Mouse (Mus musculus) MEL (cell line): ENCODE data around the gene Nr2c2. TPM values are rescaled to one million over a fixed set of nuclear protein-coding genes. Genes with fewer than 3 reads are reported as not detected.

Source experiments
- DNase-seq: peaks from one replicate; pipeline ENCODE4 v3.0.0; 2011; ENCODE audit warnings: low read depth, low spot score
- H3K27ac ChIP-seq: 2 replicates; pipeline ENCODE4 v1.5.1; 2012; ENCODE audit warnings: low read depth, mild to moderate bottlenecking, control low read depth, low read length, moderate library complexity; ENCODE audit not compliant: control insufficient read depth
- H3K27me3 ChIP-seq, 2 experiments: fragments of 150-350 bp in 1 of 2; sonication (generic) in 1 of 2; 2 replicates each; pipeline ENCODE4 v1.6.1; 2012; ENCODE audit warnings: low read length in 2 of 2, mild to moderate bottlenecking in 2 of 2, improper control_type of control experiment in 1 of 2, moderate library complexity in 1 of 2; ENCODE audit not compliant: insufficient read depth in 2 of 2, control insufficient read depth in 1 of 2
- H3K36me3 ChIP-seq, 2 experiments: 2 replicates each; pipeline ENCODE4 v1.6.1; 2012 to 2014; ENCODE audit warnings: low read length in 2 of 2, improper control_type of control experiment in 1 of 2, inconsistent platforms in 1 of 2, mild to moderate bottlenecking in 1 of 2; ENCODE audit not compliant: insufficient read depth in 2 of 2, control insufficient read depth in 1 of 2
- H3K4me1 ChIP-seq, 2 experiments: fragments of 150-350 bp in 1 of 2; sonication (generic) in 1 of 2; 2 replicates each; pipeline ENCODE4 v1.6.1; 2012; ENCODE audit warnings: low read length in 2 of 2, improper control_type of control experiment in 1 of 2, mild to moderate bottlenecking in 1 of 2; ENCODE audit not compliant: insufficient read depth in 2 of 2, control insufficient read depth in 1 of 2
- H3K4me3 ChIP-seq, 2 experiments: fragments of 150-350 bp in 1 of 2; sonication (generic) in 1 of 2; 2 replicates each; pipeline ENCODE4 v1.5.1; 2012; ENCODE audit warnings: low read depth in 2 of 2, low read length in 2 of 2, mild to moderate bottlenecking in 2 of 2, moderate library complexity in 2 of 2, control low read depth in 1 of 2, improper control_type of control experiment in 1 of 2; ENCODE audit not compliant: control insufficient read depth in 1 of 2, insufficient read depth in 1 of 2
- H3K79me2 ChIP-seq: 2 replicates; pipeline ENCODE4 v1.6.1; 2012; ENCODE audit warnings: mild to moderate bottlenecking, low read length, moderate library complexity; ENCODE audit not compliant: control insufficient read depth, poor library complexity, insufficient read depth
- H3K9ac ChIP-seq: 2 replicates; pipeline ENCODE4 v1.6.1; 2012; ENCODE audit warnings: low read depth, mild to moderate bottlenecking, control low read depth, low read length, moderate library complexity; ENCODE audit not compliant: control insufficient read depth, poor library complexity, severe bottlenecking
- H3K9me3 ChIP-seq: fragments of 150-350 bp; sonication (generic); replicated peaks from 2 replicates; pipeline ENCODE4 v1.6.1; 2012; ENCODE audit warnings: mild to moderate bottlenecking, low read length, improper control_type of control experiment, moderate library complexity; ENCODE audit not compliant: insufficient read depth
- BHLHE40 ChIP-seq: IDR thresholded peaks from 2 replicates; pipeline ENCODE4 v1.6.1; 2012; ENCODE audit warnings: low read depth, mild to moderate bottlenecking, inconsistent platforms, low read length, improper control_type of control experiment, borderline replicate concordance
- CHD1 ChIP-seq: IDR thresholded peaks from 2 replicates; pipeline ENCODE4 v1.6.1; 2012; ENCODE audit warnings: low read depth, mild to moderate bottlenecking, inconsistent platforms, low read length, improper control_type of control experiment
- CHD2 ChIP-seq: IDR thresholded peaks from 2 replicates; pipeline ENCODE4 v1.6.1; 2011; ENCODE audit warnings: low read length, improper control_type of control experiment
- ELF1 ChIP-seq: IDR thresholded peaks from 2 replicates; pipeline ENCODE4 v1.6.1; 2014; ENCODE audit warnings: low read depth, mild to moderate bottlenecking, inconsistent platforms, low read length, improper control_type of control experiment, moderate library complexity
- EP300 ChIP-seq, 2 experiments: IDR thresholded peaks; 2 replicates each; pipeline ENCODE4 v1.6.1; 2011; ENCODE audit warnings: improper control_type of control experiment in 2 of 2, low read length in 2 of 2, low read depth in 1 of 2, mild to moderate bottlenecking in 1 of 2
- GATA1 ChIP-seq: IDR thresholded peaks from 2 replicates; pipeline ENCODE4 v1.6.1; 2011; ENCODE audit warnings: low read depth, low read length, improper control_type of control experiment
- HCFC1 ChIP-seq: IDR thresholded peaks from 2 replicates; pipeline ENCODE4 v1.6.1; 2012; ENCODE audit warnings: low read depth, mild to moderate bottlenecking, inconsistent platforms, low read length, improper control_type of control experiment, moderate library complexity
- JUND ChIP-seq: IDR thresholded peaks from 2 replicates; pipeline ENCODE4 v1.6.1; 2011; ENCODE audit warnings: low read depth, mild to moderate bottlenecking, improper control_type of control experiment, low read length
- KAT2A ChIP-seq: conservative IDR thresholded peaks from 2 replicates; pipeline ENCODE4 v1.6.1; 2012; ENCODE audit warnings: low read depth, low read length, improper control_type of control experiment, inconsistent platforms
- MYC ChIP-seq: IDR thresholded peaks from 2 replicates; pipeline ENCODE4 v1.6.1; 2011; ENCODE audit warnings: low read depth, mild to moderate bottlenecking, low read length, improper control_type of control experiment, moderate library complexity
- NELFE ChIP-seq: IDR thresholded peaks from 2 replicates; pipeline ENCODE4 v1.6.1; 2011; ENCODE audit warnings: low read depth, low read length, improper control_type of control experiment
- POLR2A ChIP-seq, 2 experiments: IDR thresholded peaks; 2 replicates each; pipeline ENCODE4 v1.6.1; 2011 to 2012; ENCODE audit warnings: low read length in 2 of 2, mild to moderate bottlenecking in 2 of 2, control low read depth in 1 of 2, improper control_type of control experiment in 1 of 2, low read depth in 1 of 2, moderate library complexity in 1 of 2; ENCODE audit not compliant: control insufficient read depth in 1 of 2, insufficient read depth in 1 of 2, poor library complexity in 1 of 2
- POLR2AphosphoS2 ChIP-seq: IDR thresholded peaks from 2 replicates; pipeline ENCODE4 v1.6.1; 2011; ENCODE audit warnings: low read length, improper control_type of control experiment
- RCOR1 ChIP-seq: IDR thresholded peaks from 2 replicates; pipeline ENCODE4 v1.6.1; 2012; ENCODE audit warnings: low read depth, mild to moderate bottlenecking, inconsistent platforms, low read length, improper control_type of control experiment
- TBP ChIP-seq: IDR thresholded peaks from 2 replicates; pipeline ENCODE4 v1.8.0; 2011; ENCODE audit warnings: low read depth, low read length, improper control_type of control experiment
- UBTF ChIP-seq: IDR thresholded peaks from 2 replicates; pipeline ENCODE4 v1.6.1; 2012; ENCODE audit warnings: low read depth, mild to moderate bottlenecking, inconsistent platforms, low read length, improper control_type of control experiment, moderate library complexity, borderline replicate concordance; ENCODE audit not compliant: insufficient read depth
- USF2 ChIP-seq, 2 experiments: IDR thresholded peaks; 2 replicates each; pipeline ENCODE4 v1.6.1; 2011 to 2012; ENCODE audit warnings: improper control_type of control experiment in 2 of 2, low read length in 2 of 2, borderline replicate concordance in 1 of 2, inconsistent platforms in 1 of 2, low read depth in 1 of 2, mild to moderate bottlenecking in 1 of 2; ENCODE audit not compliant: insufficient read depth in 1 of 2
- ZKSCAN1 ChIP-seq: IDR thresholded peaks from 2 replicates; pipeline ENCODE4 v1.6.1; 2012; ENCODE audit warnings: low read depth, mild to moderate bottlenecking, inconsistent platforms, low read length, improper control_type of control experiment, moderate library complexity
- ZMIZ1 ChIP-seq: IDR thresholded peaks from 2 replicates; pipeline ENCODE4 v1.6.1; 2012; ENCODE audit warnings: low read depth, mild to moderate bottlenecking, inconsistent platforms, low read length, improper control_type of control experiment, moderate library complexity
- ZNF384 ChIP-seq: IDR thresholded peaks from 2 replicates; pipeline ENCODE4 v1.6.1; 2012; ENCODE audit warnings: low read depth, mild to moderate bottlenecking, inconsistent platforms, low read length, improper control_type of control experiment
- polyA plus RNA-seq, 2 experiments: library from polyadenylated mRNA; stranded (reverse) in 1 of 2; unstranded in 1 of 2; fragments of >175 nt in 1 of 2; fragments of >200 nt in 1 of 2; gene quantifications; 2 replicates each; pipeline versions ENCODE4 v1.2.1 to v1.2.4; 2012; ENCODE audit warnings: low replicate concordance in 2 of 2, low read depth in 1 of 2; ENCODE audit not compliant: insufficient read length in 2 of 2, insufficient read depth in 1 of 2, missing spikeins in 1 of 2
- total RNA-seq: library from RNA; depleted of rRNA; stranded (reverse); fragments of 300-350 nt; gene quantifications from 2 replicates; pipeline ENCODE4 v1.2.3, GENCODE M21; 2012

Gene Nr2c2
- total and polyA plus RNA-seq, 3 experiments: 12.1 to 17.0 TPM; not detected in 1

GRCm38 (mm10) chr6:92061725-92062124 lies 29.5 kb upstream of the Nr2c2 start:
- Histone ChIP-seq H3K27me3 (peaks cover 3 to 7% of the 10 kb centered on the region in 2 experiments), H3K27ac (no peak overlapping the region), H3K79me2 (no peaks in the 10 kb centered on the region), H3K9me3 (no peaks in the 10 kb centered on the region), H3K9ac (no peak overlapping the region), H3K36me3 (no peaks in the 10 kb centered on the region; a peak in 1 of 4 replicates), H3K4me3 (no peak overlapping the region), H3K4me1 (peaks cover 0 to 3% of the 10 kb centered on the region in 2 experiments; a peak in 1 of 4 replicates)
- DNase-seq: no peak
- TF ChIP-seq NELFE (no peak), HCFC1 (no peak), ZMIZ1 (no peak), POLR2AphosphoS2 (no peak), EP300 (IDR thresholded peaks at IDR 0.05; ENCODE audit: low read depth in 1 of 2, low read length in 2 of 2) (no peak), USF2 (IDR thresholded peaks at IDR 0.05; ENCODE audit: borderline replicate concordance in 1 of 2, insufficient read depth in 1 of 2, low read depth in 1 of 2, low read length in 2 of 2) (no peak), CHD1 (no peak), BHLHE40 (no peak), GATA1 (no peak), TBP (no peak), ZKSCAN1 (no peak), POLR2A (IDR thresholded peaks at IDR 0.05; ENCODE audit: control insufficient read depth in 1 of 2, insufficient read depth in 1 of 2, low read depth in 1 of 2, low read length in 2 of 2, poor library complexity in 1 of 2) (no peak), MYC (no peak), ELF1 (no peak), KAT2A (no peak), ZNF384 (no peak), RCOR1 (no peak), UBTF (no peak), JUND (no peak)

GRCm38 (mm10) chr6:92063452-92063851 lies 27.7 kb upstream of the Nr2c2 start:
- Histone ChIP-seq H3K9ac (no peak overlapping the region), H3K27me3 (peaks cover 3 to 4% of the 10 kb centered on the region in 2 experiments), H3K9me3 (no peaks in the 10 kb centered on the region), H3K79me2 (no peaks in the 10 kb centered on the region), H3K4me3 (no peak overlapping the region), H3K36me3 (no peaks in the 10 kb centered on the region; a peak in 1 of 4 replicates), H3K27ac (no peak overlapping the region), H3K4me1 (peaks cover 0 to 9% of the 10 kb centered on the region in 2 experiments; a peak in 1 of 4 replicates)
- TF ChIP-seq CHD2 (no peak), POLR2A (IDR thresholded peaks at IDR 0.05; ENCODE audit: control insufficient read depth in 1 of 2, insufficient read depth in 1 of 2, low read depth in 1 of 2, low read length in 2 of 2, poor library complexity in 1 of 2) (no peak), NELFE (no peak)
- DNase-seq: no peak
